Mouse (Mus musculus): Measurements from ENCODE around the gene Rab7.

- TF ChIP-seq CTCF (IDR thresholded peaks at IDR 0.05; ENCODE audit: borderline replicate concordance, extremely low read depth, insufficient read depth, insufficient read length) (no peak), POLR2A (IDR thresholded peaks at IDR 0.05; ENCODE audit: borderline replicate concordance, extremely low read depth, insufficient read depth, insufficient read length, poor library complexity, severe bottlenecking) (no peak)
Measured at GRCm38 (mm10) chr6:88061406-88061805, 16.3 kb upstream of the Rab7 start.

Measured in brain, embryonic 14.5 days (tissue).